20 mouse cellular contexts compared by ENCODE assay signal in the genomic region with DNA sequence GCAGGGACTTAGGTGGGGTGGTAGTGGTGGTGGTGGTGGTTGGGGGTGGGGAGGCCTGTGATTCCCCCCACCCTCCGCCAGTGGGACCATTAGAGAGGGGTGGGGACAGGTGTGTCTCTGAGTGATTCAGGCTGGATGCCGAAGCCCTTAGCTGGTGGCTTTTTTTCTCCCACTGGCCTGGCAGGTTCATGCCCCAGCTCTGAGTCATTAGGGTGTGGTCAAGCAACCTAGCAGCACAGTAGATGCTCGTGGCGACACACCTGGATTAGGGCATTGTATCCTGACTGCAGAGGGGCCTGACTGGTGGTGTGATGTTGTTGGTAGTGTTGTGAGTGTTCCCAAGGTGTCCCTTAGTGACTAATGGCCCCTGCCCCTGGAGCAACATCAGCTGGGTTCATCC. TPM values are rescaled to one million over a fixed set of nuclear protein-coding genes. Genes with fewer than 3 reads are reported as not detected.
DNase-seq lines count a peak whose midpoint lies in the region; ATAC-seq and TF ChIP-seq lines count a peak whose summit lies in the region.
"Had no signal": no experiment of that assay in that cellular context is flagged by ENCODE, and none has a peak within 500 bp of the region (broad histone marks: within the 10 kb centered on the region; RNA-seq: fewer than 3 reads in every experiment).

No protein-coding gene starts in this region.

- 77% methylated on average over 4 of the region's 4 CpGs for WGBS in neural tube, embryonic 11.5 days
- 58% methylated on average over 4 of the region's 4 CpGs for WGBS in intestine, embryonic 16.5 days
- 59% methylated on average over 4 of the region's 4 CpGs for WGBS in liver, postnatal 0 days (ENCODE audit: insufficient replicate concordance)

- H3K27ac ChIP-seq in neural tube, embryonic 11.5 days (ENCODE audit: low read depth, low read length), result no peak overlapping the region
- no peak overlapping the region for H3K27ac ChIP-seq in intestine, embryonic 16.5 days (ENCODE audit: low read length)
- H3K27ac ChIP-seq in liver, postnatal 0 days (ENCODE audit: low read depth), result no peak overlapping the region
- H3K27ac ChIP-seq: forebrain, embryonic 12.5 days; heart, embryonic 13.5 days; hindbrain, embryonic 15.5 days; lung, embryonic 15.5 days; midbrain, embryonic 10.5 days; neural tube, embryonic 15.5 days had no signal

- TF ChIP-seq CTCF in liver, postnatal 0 days (IDR thresholded peaks at IDR 0.05; ENCODE audit: low read depth), result no peak

- H3K4me3 ChIP-seq in neural tube, embryonic 11.5 days (ENCODE audit: low read depth, low read length), result no peak overlapping the region
- H3K4me3 ChIP-seq in intestine, embryonic 16.5 days (ENCODE audit: low read length), result no peak overlapping the region
- H3K4me3 ChIP-seq in liver, postnatal 0 days (ENCODE audit: low read depth, low read length), result no peak overlapping the region
- H3K4me3 ChIP-seq: forebrain, embryonic 12.5 days; heart, embryonic 13.5 days; hindbrain, embryonic 15.5 days; lung, embryonic 15.5 days; midbrain, embryonic 10.5 days; neural tube, embryonic 15.5 days had no signal

- H3K36me3 ChIP-seq in neural tube, embryonic 11.5 days (ENCODE audit: control insufficient read depth, insufficient read depth, low read length), result no peaks in the 10 kb centered on the region
- H3K36me3 ChIP-seq in intestine, embryonic 16.5 days (ENCODE audit: control insufficient read depth, insufficient read depth, low read length), result no peaks in the 10 kb centered on the region
- no peaks in the 10 kb centered on the region for H3K36me3 ChIP-seq in liver, postnatal 0 days (replicated peaks; ENCODE audit: insufficient read depth, low read length)
- H3K36me3 ChIP-seq: forebrain, embryonic 12.5 days; heart, embryonic 13.5 days; hindbrain, embryonic 15.5 days; lung, embryonic 15.5 days; midbrain, embryonic 10.5 days; neural tube, embryonic 15.5 days had no signal

- DNase-seq in neural tube, embryonic 11.5 days (ENCODE audit: low spot score), result peak; percentile 3
- no peak for DNase-seq in neural tube, embryonic 10.5 days (ENCODE audit: extremely low spot score, low spot score)
- peak; percentile 53 for DNase-seq in lung, postnatal 14 days
- DNase-seq in kidney, adult 11 months, result no peak
- no peak for DNase-seq in thymus, postnatal 4 days
- DNase-seq in liver, postnatal 0 days, result no peak
- DNase-seq: adrenal gland, postnatal 36 days; cerebellum, adult 9-11 months; heart, postnatal 36 days; kidney, adult 2 months; kidney, postnatal 4 days; right cerebral cortex, postnatal 4 days had no signal

- no peaks in the 10 kb centered on the region for H3K9me3 ChIP-seq in neural tube, embryonic 11.5 days (ENCODE audit: control insufficient read depth, low read length)
- no peaks in the 10 kb centered on the region for H3K9me3 ChIP-seq in intestine, embryonic 16.5 days (ENCODE audit: control insufficient read depth, low read length)
- H3K9me3 ChIP-seq in liver, postnatal 0 days (ENCODE audit: low read length), result no peaks in the 10 kb centered on the region
- H3K9me3 ChIP-seq: forebrain, embryonic 12.5 days; heart, embryonic 13.5 days; hindbrain, embryonic 15.5 days; lung, embryonic 15.5 days; midbrain, embryonic 10.5 days; neural tube, embryonic 15.5 days had no signal

- no peaks in the 10 kb centered on the region for H3K27me3 ChIP-seq in neural tube, embryonic 11.5 days (ENCODE audit: control insufficient read depth, insufficient read depth, low read length)
- no peaks in the 10 kb centered on the region for H3K27me3 ChIP-seq in intestine, embryonic 16.5 days (replicated peaks; ENCODE audit: control insufficient read depth, insufficient read depth, low read length)
- H3K27me3 ChIP-seq in liver, postnatal 0 days (ENCODE audit: insufficient read depth, low read length), result 0 out of 2 replicates have a peak, but pooled peaks cover 2% of the 10 kb centered on the region
- H3K27me3 ChIP-seq: lung, embryonic 15.5 days; neural tube, embryonic 15.5 days had no signal

- no peak overlapping the region for H3K9ac ChIP-seq in neural tube, embryonic 11.5 days (ENCODE audit: low read length)
- no peak overlapping the region for H3K9ac ChIP-seq in intestine, embryonic 16.5 days (ENCODE audit: low read depth, low read length)
- no peak overlapping the region for H3K9ac ChIP-seq in liver, postnatal 0 days (replicated peaks)
- H3K9ac ChIP-seq: forebrain, embryonic 12.5 days; heart, embryonic 13.5 days; hindbrain, embryonic 15.5 days; lung, embryonic 15.5 days; neural tube, embryonic 15.5 days had no signal

- H3K4me1 ChIP-seq in neural tube, embryonic 11.5 days (ENCODE audit: control insufficient read depth, insufficient read depth, low read length), result no peaks in the 10 kb centered on the region
- peaks cover 31% of the 10 kb centered on the region for H3K4me1 ChIP-seq in intestine, embryonic 16.5 days (ENCODE audit: control insufficient read depth, insufficient read depth, low read length)
- no peaks in the 10 kb centered on the region for H3K4me1 ChIP-seq in liver, postnatal 0 days (ENCODE audit: insufficient read depth)
- H3K4me1 ChIP-seq: hindbrain, embryonic 15.5 days; neural tube, embryonic 15.5 days had no signal

- no peak for TF ChIP-seq EP300 in liver, postnatal 0 days (IDR thresholded peaks at IDR 0.05; ENCODE audit: low read depth)

- no peak overlapping the region for H3K4me2 ChIP-seq in neural tube, embryonic 11.5 days (ENCODE audit: low read depth)
- no peak overlapping the region for H3K4me2 ChIP-seq in intestine, embryonic 16.5 days (ENCODE audit: low read depth, low read length)
- H3K4me2 ChIP-seq in liver, postnatal 0 days (ENCODE audit: low read depth, low read length), result no peak overlapping the region
- H3K4me2 ChIP-seq: forebrain, embryonic 12.5 days; heart, embryonic 13.5 days; hindbrain, embryonic 15.5 days; lung, embryonic 15.5 days; neural tube, embryonic 15.5 days had no signal

- no peak for ATAC-seq in neural tube, embryonic 11.5 days (ENCODE audit: insufficient read depth, low FRiP score, low TSS enrichment)
- ATAC-seq in intestine, embryonic 16.5 days, result peak; percentile 57
- no peak for ATAC-seq in liver, postnatal 0 days

RNA-seq across cellular contexts. Expression of a gene that starts 38.1 kb away (rescaled TPM):
- polyA plus RNA-seq in neural tube, embryonic 11.5 days (2014; fragmentation: Nextera tagmentation; extraction: Ambion mirVana), result 0.33 and 0.42 TPM in 2 replicates
- polyA plus RNA-seq in intestine, embryonic 16.5 days (2015; fragmentation: Nextera tagmentation; extraction: Ambion mirVana), result 3.6 and 4.4 TPM in 2 replicates
- polyA plus RNA-seq in liver, postnatal 0 days (2015; fragmentation: Nextera tagmentation; extraction: Ambion mirVana), result 0.36 and 0.45 TPM in 2 replicates
- polyA plus RNA-seq: hindbrain, embryonic 15.5 days; liver, adult 2 months had no signal

RNA-seq across cellular contexts. Expression of a gene that starts 38.9 kb away (rescaled TPM):
- polyA plus RNA-seq in neural tube, embryonic 11.5 days (2014; fragmentation: Nextera tagmentation; extraction: Ambion mirVana), result not detected in 2 replicates
- polyA plus RNA-seq in intestine, embryonic 16.5 days (2015; fragmentation: Nextera tagmentation; extraction: Ambion mirVana), result 1.1 and 1.2 TPM in 2 replicates
- polyA plus RNA-seq in liver, postnatal 0 days (2015; fragmentation: Nextera tagmentation; extraction: Ambion mirVana), result 0.31 and 0.38 TPM in 2 replicates
- polyA plus RNA-seq: forebrain, embryonic 12.5 days had no signal

RNA-seq across cellular contexts. Expression of a gene that starts 47.0 kb away (rescaled TPM):
- 69.5 and 74.4 TPM in 2 replicates for polyA plus RNA-seq in neural tube, embryonic 11.5 days (2014; fragmentation: Nextera tagmentation; extraction: Ambion mirVana)
- polyA plus RNA-seq in intestine, embryonic 16.5 days (2015; fragmentation: Nextera tagmentation; extraction: Ambion mirVana), result 58.3 and 67.1 TPM in 2 replicates
- polyA plus RNA-seq in liver, postnatal 0 days (2015; fragmentation: Nextera tagmentation; extraction: Ambion mirVana), result 33.8 and 34.4 TPM in 2 replicates

Comparison
In these comparisons a context has a peak if more than half of its experiments do, and no peak if none do; other contexts are left out.
1. DNase-seq: peak in neural tube, embryonic 11.5 days (single experiment) and lung, postnatal 14 days (single experiment); none in neural tube, embryonic 10.5 days (single experiment), kidney, adult 11 months (single experiment), thymus, postnatal 4 days (single experiment) and liver, postnatal 0 days (single experiment).